Mouse (Mus musculus) B cell, adult 2 months (primary cell): ENCODE measurements at regions not wholly inside any gene's neighbourhood (a gene's known extent, or its start where the extent isn't known, plus 50 kb on each side); places are given as distances from the start of the nearest gene placed in this dataset.

ENCODE experiments used
- DNase-seq, 2 experiments: peaks; one replicate each; pipeline ENCODE4 v3.0.0; 2022

- no peak for DNase-seq
Observed at GRCm38 (mm10) chr12:68680668-68681067, 478.3 kb downstream of the Rps29 start.

GRCm38 (mm10) chr12:68676096-68676775 is 482.8 kb downstream of the Rps29 start:
- no peak for DNase-seq

- DNase-seq, result no peak
Observed at GRCm38 (mm10) chr12:68672011-68672410, 487.0 kb downstream of the Rps29 start.

GRCm38 (mm10) chr12:68645901-68646585 is 512.9 kb downstream of the Rps29 start:
- no peak for DNase-seq

- no peak for DNase-seq
Observed at GRCm38 (mm10) chr12:68643671-68644070, 515.3 kb downstream of the Rps29 start.

- no peak for DNase-seq
Observed at GRCm38 (mm10) chr12:68632441-68632840, 526.5 kb downstream of the Rps29 start.

GRCm38 (mm10) chr12:68618337-68618736 is 540.6 kb downstream of the Rps29 start:
- no peak for DNase-seq

GRCm38 (mm10) chr12:68605417-68606000 is 553.5 kb downstream of the Rps29 start:
- no peak for DNase-seq

- DNase-seq, result no peak
Observed at GRCm38 (mm10) chr12:68604524-68605299, 554.3 kb downstream of the Rps29 start.

- DNase-seq, result no peak
Observed at GRCm38 (mm10) chr12:68602682-68603081, 556.3 kb downstream of the Rps29 start.

GRCm38 (mm10) chr12:68601366-68601765 is 557.6 kb downstream of the Rps29 start:
- no peak for DNase-seq

- DNase-seq, result no peak
Observed at GRCm38 (mm10) chr12:68599681-68600596, 559.0 kb downstream of the Rps29 start.

GRCm38 (mm10) chr12:68599016-68599616 is 559.9 kb downstream of the Rps29 start:
- no peak for DNase-seq

GRCm38 (mm10) chr12:68585524-68585872 is 573.5 kb downstream of the Rps29 start:
- no peak for DNase-seq

- no peak for DNase-seq
Observed at GRCm38 (mm10) chr12:68584786-68585523, 574.0 kb downstream of the Rps29 start.

GRCm38 (mm10) chr12:68579909-68580308 is 579.1 kb downstream of the Rps29 start:
- DNase-seq, result no peak

- DNase-seq, result no peak
Observed at GRCm38 (mm10) chr12:68577453-68577852, 581.5 kb downstream of the Rps29 start.

GRCm38 (mm10) chr12:68576855-68577254 is 582.1 kb downstream of the Rps29 start:
- no peak for DNase-seq

- DNase-seq, result no peak
Observed at GRCm38 (mm10) chr12:68554943-68555627, 603.9 kb downstream of the Rps29 start.

GRCm38 (mm10) chr12:68554292-68554691 is 604.7 kb downstream of the Rps29 start:
- no peak for DNase-seq

- DNase-seq, result no peak
Observed at GRCm38 (mm10) chr12:68541811-68542210, 617.2 kb downstream of the Rps29 start.
